Mouse (Mus musculus): Measurements from ENCODE around the gene Wasf3.

- TF ChIP-seq CTCF (IDR thresholded peaks at IDR 0.05; ENCODE audit: low read depth) (no peak), EP300 (optimal IDR thresholded peaks at IDR 0.05) (no peak)
These were observed 12.5 kb downstream of the Wasf3 start for GRCm38 (mm10) chr5:146397253-146397652.

Measured in stomach, postnatal 0 days (tissue).